Mouse (Mus musculus) neural tube, embryonic 11.5 days (tissue): ENCODE data around the gene Opalin. TPM values are rescaled to one million over a fixed set of nuclear protein-coding genes. Genes with fewer than 3 reads are reported as not detected.

Experiments used
- ATAC-seq: fragments of 200-750 bp; cut with Nextera tagmentation; 2 replicates; pipeline ENCODE4 v1.8.0; 2017; ENCODE audit warnings: moderate number of reproducible peaks, mild to moderate bottlenecking, moderate TSS enrichment, moderate library complexity; ENCODE audit not compliant: insufficient read depth, low FRiP score, low TSS enrichment
- DNase-seq: peaks from one replicate; pipeline ENCODE4 v3.0.0-alpha.2; 2015; ENCODE audit warnings: low spot score
- H3K27ac ChIP-seq: fragments of 300-500 bp; sonication (generic); 2 replicates; pipeline ENCODE4 v1.5.1; 2014; ENCODE audit warnings: low read depth, mild to moderate bottlenecking, low read length
- H3K27me3 ChIP-seq: fragments of 300-500 bp; sonication (generic); 2 replicates; pipeline ENCODE4 v1.6.1; 2014; ENCODE audit warnings: mild to moderate bottlenecking, low read length, mixed read lengths; ENCODE audit not compliant: control insufficient read depth, insufficient read depth
- H3K36me3 ChIP-seq: fragments of 300-500 bp; sonication (generic); 2 replicates; pipeline ENCODE4 v1.6.1; 2014; ENCODE audit warnings: mild to moderate bottlenecking, low read length, moderate library complexity, mixed read lengths; ENCODE audit not compliant: control insufficient read depth, insufficient read depth
- H3K4me1 ChIP-seq: fragments of 300-500 bp; sonication (generic); 2 replicates; pipeline ENCODE4 v1.6.1; 2014; ENCODE audit warnings: low read length, mixed read lengths; ENCODE audit not compliant: control insufficient read depth, insufficient read depth
- H3K4me2 ChIP-seq: fragments of 300-500 bp; sonication (generic); 2 replicates; pipeline ENCODE4 v1.6.1; 2014; ENCODE audit warnings: low read depth, mild to moderate bottlenecking, moderate library complexity
- H3K4me3 ChIP-seq: fragments of 300-500 bp; sonication (generic); 2 replicates; pipeline ENCODE4 v1.5.1; 2014; ENCODE audit warnings: low read depth, low read length
- H3K9ac ChIP-seq: fragments of 300-500 bp; sonication (generic); 2 replicates; pipeline ENCODE4 v1.6.1; 2014; ENCODE audit warnings: mild to moderate bottlenecking, low read length
- H3K9me3 ChIP-seq: fragments of 300-500 bp; sonication (generic); 2 replicates; pipeline ENCODE4 v1.6.1; 2016; ENCODE audit warnings: low read length; ENCODE audit not compliant: control insufficient read depth
- WGBS: fragments of 180-500 bp; shearing (Covaris S2); extraction: QIAGEN DNeasy Blood & Tissue Kit; methylation state at CpG from one replicate; pipeline ENCODE4 v1.1.7; 2014; 5-methylcytosine and 5-hydroxymethylcytosine counted together
- polyA plus RNA-seq: library from polyadenylated mRNA; unstranded; fragments of >200 nt; fragmentation: Nextera tagmentation; extraction: Ambion mirVana; gene quantifications from 2 replicates; pipeline ENCODE4 v1.2.1, GENCODE M21; 2014

Opalin gene
- polyA plus RNA-seq, 1 experiment from 2014 or later: not detected

DNA sequence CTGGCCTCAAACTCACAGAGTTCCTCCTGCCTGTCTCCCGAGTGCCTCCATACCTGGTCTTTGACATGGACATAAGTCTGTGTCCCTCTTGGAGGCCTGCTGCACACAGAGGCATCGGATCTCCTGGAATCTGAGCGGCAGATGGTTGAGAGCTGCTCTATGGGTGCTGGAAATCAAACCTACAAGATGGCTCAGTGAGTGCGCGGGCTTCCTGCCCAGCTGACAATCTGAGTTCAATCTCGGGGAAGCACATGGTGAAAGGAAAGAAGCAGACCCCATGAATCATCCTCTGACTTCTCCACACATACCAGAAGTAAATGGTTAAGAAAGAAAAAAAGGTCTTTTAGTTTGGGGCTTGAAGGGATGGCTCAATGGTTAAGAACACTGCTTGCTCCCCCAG lies 45.0 kb downstream of the Opalin start:
- 81% methylated on average over 6 of the region's 6 CpGs for WGBS
- no peak for ATAC-seq
- H3K4me2 ChIP-seq: no peak overlapping the region

DNA sequence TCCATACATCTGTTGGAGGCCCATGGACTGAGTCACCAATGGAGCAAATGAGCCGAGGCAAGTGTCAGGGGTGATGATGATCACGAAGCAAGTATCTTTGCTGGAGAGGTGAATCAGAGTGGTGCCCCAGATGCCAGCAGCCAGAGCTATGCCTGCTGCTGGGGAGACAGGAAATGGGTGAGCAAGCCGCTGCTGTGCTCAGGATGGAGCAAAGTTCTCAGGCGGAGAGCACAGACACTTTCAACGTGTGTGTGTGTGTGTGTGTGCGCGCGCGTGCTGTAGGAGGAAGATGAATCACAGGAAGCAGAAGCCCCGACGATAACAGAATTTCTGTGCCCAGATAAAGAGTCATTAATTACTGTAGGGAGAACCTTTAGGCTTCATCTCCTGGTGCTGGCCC lies 45.9 kb downstream of the Opalin start:
- Histone ChIP-seq H3K4me1 (no peaks in the 10 kb centered on the region), H3K4me3 (no peak overlapping the region), H3K4me2 (no peak overlapping the region), H3K27ac (no peak overlapping the region), H3K36me3 (no peaks in the 10 kb centered on the region), H3K9ac (no peak overlapping the region), H3K27me3 (no peaks in the 10 kb centered on the region), H3K9me3 (no peaks in the 10 kb centered on the region)
- 76% methylated on average over 11 of the region's 11 CpGs for WGBS
- ATAC-seq (no peak), DNase-seq (no peak)

More for the DNA sequence above, 45.0 kb downstream of the Opalin start:
- no peaks in the 10 kb centered on the region for H3K27me3 ChIP-seq
- H3K4me1 ChIP-seq: no peaks in the 10 kb centered on the region
- DNase-seq: no peak
- no peak overlapping the region for H3K27ac ChIP-seq
- H3K4me3 ChIP-seq: no peak overlapping the region
- H3K9ac ChIP-seq: no peak overlapping the region
- H3K9me3 ChIP-seq: no peaks in the 10 kb centered on the region
- no peaks in the 10 kb centered on the region for H3K36me3 ChIP-seq

DNA sequence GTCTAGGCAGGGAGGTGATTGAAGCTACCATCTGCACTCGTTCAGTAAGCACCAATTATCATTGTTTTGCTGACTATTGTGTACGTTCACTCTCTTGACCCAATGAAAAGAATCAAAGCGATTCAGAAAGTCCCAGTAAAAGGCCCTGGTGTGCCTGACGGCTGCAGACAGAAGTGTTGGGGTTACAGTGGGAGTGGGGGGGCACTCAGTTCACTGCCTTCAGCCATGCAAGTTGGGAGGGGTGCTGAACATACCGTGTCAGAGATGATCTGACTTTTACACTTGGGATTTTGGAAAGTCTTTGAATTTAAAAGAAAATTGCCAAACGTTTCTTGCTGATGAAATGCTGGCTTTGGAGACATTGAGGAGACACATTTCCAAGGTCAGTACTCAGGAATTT lies 46.8 kb downstream of the Opalin start:
- no peaks in the 10 kb centered on the region for H3K4me1 ChIP-seq
- no peaks in the 10 kb centered on the region for H3K9me3 ChIP-seq
- DNase-seq: no peak
- H3K27ac ChIP-seq: no peak overlapping the region
- ATAC-seq: no peak
- H3K36me3 ChIP-seq: no peaks in the 10 kb centered on the region
- no peak overlapping the region for H3K9ac ChIP-seq
- H3K27me3 ChIP-seq: no peaks in the 10 kb centered on the region
- no peak overlapping the region for H3K4me3 ChIP-seq
- WGBS: 46% methylated on average over 6 of the region's 6 CpGs
- no peak overlapping the region for H3K4me2 ChIP-seq

DNA sequence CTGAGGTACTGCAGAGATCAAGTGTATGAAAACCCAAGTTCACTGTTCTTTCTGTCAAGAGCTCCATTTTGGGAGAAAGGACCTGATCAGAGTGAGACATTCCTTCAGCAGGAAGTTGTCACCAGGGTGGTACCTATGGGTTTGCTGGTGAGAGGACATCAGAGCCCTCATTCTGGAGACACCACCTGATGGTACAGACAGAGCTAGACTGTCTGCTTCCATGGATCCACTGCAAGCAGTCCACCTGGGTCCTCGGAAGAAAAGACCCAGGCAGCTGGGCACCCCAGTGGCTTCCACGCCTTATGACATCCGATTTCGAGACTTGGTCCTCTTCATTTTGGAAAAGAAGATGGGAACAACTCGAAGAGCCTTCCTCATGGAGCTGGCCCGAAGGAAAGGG lies 47.7 kb downstream of the Opalin start, which contains the start of gene Dntt:
TSS of gene Dntt (plus strand) at position 57 of the 400 bp plus-strand sequence.
- DNase-seq: no peak
- Histone ChIP-seq H3K27ac (no peak within 1 kb of the TSS), H3K4me3 (no peak within 1 kb of the TSS), H3K27me3 (no peaks in the 10 kb centered on the region), H3K4me1 (no peaks in the 10 kb centered on the region), H3K36me3 (no peaks in the 10 kb centered on the region), H3K9me3 (no peaks in the 10 kb centered on the region), H3K9ac (no peak within 1 kb of the TSS), H3K4me2 (no peak within 1 kb of the TSS)
- WGBS: 86% methylated on average over 6 of the region's 6 CpGs
- no peak for ATAC-seq

DNA sequence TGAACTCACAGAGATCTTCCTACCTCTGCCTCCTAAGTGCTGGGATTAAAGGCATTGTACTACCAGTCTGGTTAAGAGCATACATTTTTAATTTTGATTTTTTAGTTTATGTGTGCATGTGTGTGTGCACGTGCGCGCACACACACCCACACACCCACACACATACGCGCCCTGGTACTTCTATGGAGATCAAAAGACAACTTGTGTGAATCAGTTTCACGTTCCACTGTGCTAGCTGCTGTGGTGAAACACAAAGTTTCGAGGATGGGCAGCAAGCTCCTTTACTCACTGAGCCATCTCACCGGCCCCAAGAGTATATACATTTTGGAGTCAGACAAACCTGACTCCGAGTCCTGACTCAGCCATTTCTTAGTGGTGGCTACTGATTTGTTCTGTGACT lies 49.3 kb downstream of the Opalin start:
- DNase-seq (no peak), ATAC-seq (no peak)
- no peaks in the 10 kb centered on the region for H3K4me1 ChIP-seq
- no peaks in the 10 kb centered on the region for H3K9me3 ChIP-seq
- no peak overlapping the region for H3K27ac ChIP-seq
- no peak overlapping the region for H3K4me2 ChIP-seq
- 94% methylated on average over 9 of the region's 9 CpGs for WGBS
- no peaks in the 10 kb centered on the region for H3K27me3 ChIP-seq
- no peak overlapping the region for H3K4me3 ChIP-seq
- no peak overlapping the region for H3K9ac ChIP-seq
- no peaks in the 10 kb centered on the region for H3K36me3 ChIP-seq

DNA sequence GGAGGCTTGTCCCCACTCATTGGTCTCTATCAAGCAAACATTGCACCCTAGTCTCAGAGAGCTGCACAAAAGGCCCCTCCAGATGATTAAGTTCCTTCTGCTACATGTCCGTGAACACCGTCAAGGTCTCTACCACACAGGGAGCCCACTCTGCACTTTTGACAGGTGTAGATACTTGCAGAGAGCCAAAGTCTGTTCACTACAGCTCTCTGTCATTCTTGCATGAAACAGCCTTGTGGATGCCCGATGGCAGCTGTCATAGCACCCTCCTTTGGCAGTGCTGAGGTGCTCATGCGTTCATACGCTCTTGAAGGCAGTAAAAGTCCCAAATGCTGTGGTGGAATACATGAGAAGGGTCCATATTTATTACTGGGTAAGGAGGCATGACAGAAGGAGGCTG lies 49.9 kb downstream of the Opalin start:
- ATAC-seq: no peak
- Histone ChIP-seq H3K4me1 (no peaks in the 10 kb centered on the region), H3K4me3 (no peak overlapping the region), H3K27me3 (no peaks in the 10 kb centered on the region), H3K27ac (no peak overlapping the region), H3K9ac (no peak overlapping the region), H3K4me2 (no peak overlapping the region), H3K36me3 (no peaks in the 10 kb centered on the region), H3K9me3 (no peaks in the 10 kb centered on the region)
- 91% methylated on average over 5 of the region's 5 CpGs for WGBS
- no peak for DNase-seq

DNA sequence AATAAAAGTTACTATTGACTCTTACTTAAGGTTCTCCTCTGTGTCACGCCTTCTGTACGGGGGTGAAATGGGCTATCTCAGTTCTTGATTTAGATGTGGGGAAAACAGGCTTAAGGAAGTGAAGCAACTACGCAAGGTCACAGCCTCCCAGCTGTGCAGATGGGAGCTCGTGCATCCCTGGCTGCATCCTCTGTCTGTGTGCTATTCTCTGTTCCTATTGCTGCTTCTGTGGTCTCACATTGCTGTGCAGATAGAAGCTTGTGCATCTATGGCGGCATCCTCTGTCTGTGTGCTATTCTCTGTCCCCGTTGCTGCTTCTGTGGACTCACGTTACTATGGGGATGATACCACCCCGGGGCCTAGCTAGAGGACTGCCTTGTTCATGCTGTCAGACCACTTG lies 50.4 kb downstream of the Opalin start:
- H3K4me3 ChIP-seq: no peak overlapping the region
- H3K9me3 ChIP-seq: no peaks in the 10 kb centered on the region
- no peaks in the 10 kb centered on the region for H3K27me3 ChIP-seq
- H3K9ac ChIP-seq: no peak overlapping the region
- DNase-seq: no peak
- H3K4me1 ChIP-seq: no peaks in the 10 kb centered on the region
- no peak overlapping the region for H3K27ac ChIP-seq
- no peaks in the 10 kb centered on the region for H3K36me3 ChIP-seq
- no peak overlapping the region for H3K4me2 ChIP-seq
- no peak for ATAC-seq
- 87% methylated on average over 8 of the region's 8 CpGs for WGBS

DNA sequence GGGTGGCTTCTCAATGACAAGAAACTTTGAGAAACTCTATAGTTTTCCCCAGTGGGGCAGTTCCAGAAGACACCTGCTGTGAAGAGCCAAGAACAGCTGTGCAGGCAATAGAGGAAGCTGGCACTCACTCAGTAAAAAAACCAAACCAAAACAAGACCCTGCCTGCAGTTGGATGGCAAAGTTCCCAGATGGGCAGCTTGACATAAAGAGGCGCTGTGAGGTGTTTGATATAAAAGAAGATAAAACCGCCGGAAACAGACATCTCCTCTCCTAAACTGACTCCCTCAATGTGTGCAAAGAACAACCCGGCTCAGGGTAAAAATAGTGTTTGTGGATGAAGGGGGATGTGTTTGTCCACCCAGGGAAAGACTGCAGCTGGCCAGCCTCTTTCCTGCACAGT lies 54.7 kb downstream of the Opalin start:
- WGBS: 84% methylated on average over 4 of the region's 4 CpGs
- Histone ChIP-seq H3K36me3 (no peaks in the 10 kb centered on the region), H3K27ac (no peak overlapping the region), H3K4me1 (no peaks in the 10 kb centered on the region), H3K4me3 (no peak overlapping the region), H3K9ac (no peak overlapping the region), H3K27me3 (no peaks in the 10 kb centered on the region), H3K9me3 (no peaks in the 10 kb centered on the region), H3K4me2 (no peak overlapping the region)
- ATAC-seq: no peak
- no peak for DNase-seq

DNA sequence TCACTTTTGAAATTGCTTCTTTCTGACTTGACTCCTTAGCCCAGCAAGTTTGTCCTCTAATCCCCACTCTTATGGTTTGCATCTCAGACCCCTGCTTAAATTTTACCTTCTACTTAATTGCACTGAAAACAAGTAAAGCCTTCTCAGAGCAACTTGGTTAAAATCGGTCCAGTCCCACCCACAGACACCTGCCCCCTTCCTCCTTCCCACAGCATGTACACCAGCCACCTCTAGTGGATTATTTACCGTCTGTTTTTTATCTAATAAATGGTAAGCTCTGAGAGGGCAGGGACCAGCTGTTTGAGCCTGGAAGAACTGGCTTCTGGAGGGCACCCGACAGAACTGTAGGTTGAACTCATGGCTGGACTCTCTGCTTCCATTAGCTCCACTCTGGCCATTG lies 56.4 kb downstream of the Opalin start:
- Histone ChIP-seq H3K4me1 (no peaks in the 10 kb centered on the region), H3K27ac (no peak overlapping the region), H3K9me3 (no peaks in the 10 kb centered on the region), H3K27me3 (no peaks in the 10 kb centered on the region), H3K4me3 (no peak overlapping the region), H3K4me2 (no peak overlapping the region), H3K9ac (no peak overlapping the region), H3K36me3 (no peaks in the 10 kb centered on the region)
- WGBS: 79% methylated on average over 3 of the region's 3 CpGs
- DNase-seq: no peak
- ATAC-seq: no peak
